Mouse (Mus musculus) layer of hippocampus, adult 6 months (tissue): ENCODE measurements around the gene Fmnl3. TPM values are rescaled to one million over a fixed set of nuclear protein-coding genes. Genes with fewer than 3 reads are reported as not detected.

ENCODE experiments used
- long read RNA-seq, 2 experiments: library from polyadenylated mRNA; unstranded; transcript quantifications; one replicate each; pipeline ENCODE4 v2.0.0; 2019 to 2020
- polyA plus RNA-seq: library from polyadenylated mRNA; unstranded; fragments of <200 nt; fragmentation: Nextera tagmentation; gene quantifications from 2 replicates; pipeline ENCODE4 v1.2.3, GENCODE M21; 2021

Gene Fmnl3
- 0.44 and 0.49 TPM in 2 replicates for polyA plus RNA-seq
- long read RNA-seq, experiment 1: 0 reads
- long read RNA-seq, experiment 2, full-length matches to known transcripts: 9 of 22 reads
- long read RNA-seq, experiment 2, partial matches to known transcripts: 9 of 22 reads
- long read RNA-seq, experiment 2, other reads (novel, unspliced or antisense): 4 of 22 reads

GRCm38 (mm10) chr15:99370259-99370691, at the start of gene Fmnl3:
TSS of gene Fmnl3 (minus strand) at chr15:99370482.

GRCm38 (mm10) chr15:99392486-99393385, 22.5 kb upstream of the Fmnl3 start, which contains the start of gene Tmbim6:
TSS of gene Tmbim6 (plus strand) at chr15:99392882.

GRCm38 (mm10) chr15:99295484-99295981, 74.7 kb downstream of the Fmnl3 start, which contains the start of gene Fam186b:
TSS of gene Fam186b (minus strand) at chr15:99295888.

GRCm38 (mm10) chr15:99294813-99295374, 75.4 kb downstream of the Fmnl3 start, which contains the start of gene Prpf40b:
TSS of gene Prpf40b (plus strand) at chr15:99295087.

Other genes with a start within 250 kb of the Fmnl3 start
- gene Spats2, start 244.6 kb downstream of the Fmnl3 start, polyA plus RNA-seq: 5.3 and 5.5 TPM in 2 replicates
- gene Kcnh3, start 145.6 kb downstream of the Fmnl3 start, polyA plus RNA-seq: 7.4 and 7.7 TPM in 2 replicates
- gene Mcrs1, start 118.5 kb downstream of the Fmnl3 start, polyA plus RNA-seq: 118 and 134 TPM in 2 replicates
- gene Prpf40b, start 75.4 kb downstream of the Fmnl3 start, polyA plus RNA-seq: 14.4 and 35.4 TPM in 2 replicates
- gene Fam186b, start 74.6 kb downstream of the Fmnl3 start, polyA plus RNA-seq: 0.20 and 0.51 TPM in 2 replicates
- gene Tmbim6, start 22.4 kb upstream of the Fmnl3 start, polyA plus RNA-seq: 160 and 199 TPM in 2 replicates
- gene Nckap5l, start 87.3 kb upstream of the Fmnl3 start, polyA plus RNA-seq: 1.2 and 1.6 TPM in 2 replicates
- gene Bcdin3d, start 104.2 kb upstream of the Fmnl3 start, polyA plus RNA-seq: 7.6 and 7.8 TPM in 2 replicates
- 208 and 215 TPM in 2 replicates for gene Faim2, start 157.7 kb upstream of the Fmnl3 start, polyA plus RNA-seq
- 0.16 TPM in 1 of 2 replicates, not detected in the other for gene Aqp2, start 208.6 kb upstream of the Fmnl3 start, polyA plus RNA-seq
- 0.16 TPM in 1 of 2 replicates, not detected in the other for gene Aqp5, start 220.3 kb upstream of the Fmnl3 start, polyA plus RNA-seq
- gene Aqp6, start 230.9 kb upstream of the Fmnl3 start, polyA plus RNA-seq: not detected in 2 replicates